Mouse (Mus musculus): ENCODE data around the gene Map3k20. TPM values are rescaled to one million over a fixed set of nuclear protein-coding genes. Genes with fewer than 3 reads are reported as not detected.
A peak's percentile ranks its signal among the peaks of the same experiment; 100 is the strongest.

Map3k20 gene
- polyA plus RNA-seq, 1 experiment = 9.9 TPM

GRCm38 (mm10) chr2:72475797-72476485, 190.5 kb downstream of the Map3k20 start, which contains the start of gene Cdca7:
Cdca7 (plus strand) TSS chr2:72476159.
- peak in 1 of 2 experiments; percentile 45 for DNase-seq (ENCODE audit: extremely low spot score in 1 of 2, low spot score in 1 of 2)

GRCm38 (mm10) chr2:72476486-72477211, 191.2 kb downstream of the Map3k20 start:
- no peak for DNase-seq (ENCODE audit: extremely low spot score in 1 of 2, low spot score in 1 of 2)

- no peak for DNase-seq (ENCODE audit: extremely low spot score in 1 of 2, low spot score in 1 of 2)
These were observed 191.8 kb downstream of the Map3k20 start for GRCm38 (mm10) chr2:72477221-72477620.

GRCm38 (mm10) chr2:72478176-72478575, 192.7 kb downstream of the Map3k20 start:
- DNase-seq (ENCODE audit: extremely low spot score in 1 of 2, low spot score in 1 of 2) = no peak

- no peak for DNase-seq (ENCODE audit: extremely low spot score in 1 of 2, low spot score in 1 of 2)
These were observed 193.5 kb downstream of the Map3k20 start for GRCm38 (mm10) chr2:72478921-72479320.

GRCm38 (mm10) chr2:72479818-72480217, 194.4 kb downstream of the Map3k20 start:
- no peak for DNase-seq (ENCODE audit: extremely low spot score in 1 of 2, low spot score in 1 of 2)

GRCm38 (mm10) chr2:72491650-72492049, 206.2 kb downstream of the Map3k20 start:
- no peak for DNase-seq (ENCODE audit: extremely low spot score in 1 of 2, low spot score in 1 of 2)

Other genes with a start within 250 kb of the Map3k20 start
- 24.5 and 29.6 TPM in 2 replicates for gene Cdca7, start 190.5 kb downstream of the Map3k20 start, polyA plus RNA-seq (2012; rRNA removed)